Mouse (Mus musculus) liver, postnatal 0 days (tissue): ENCODE measurements at regions not wholly inside any gene's neighbourhood (a gene's known extent, or its start where the extent isn't known, plus 50 kb on each side); places are given as distances from the start of the nearest gene placed in this dataset.
A peak's percentile ranks its signal among the peaks of the same experiment; 100 is the strongest.

Source experiments
- ATAC-seq: fragments of 200-750 bp; cut with Nextera tagmentation; 2 replicates; pipeline ENCODE4 v1.8.0; 2017; ENCODE audit warnings: mild to moderate bottlenecking, moderate library complexity
- DNase-seq: peaks from one replicate; pipeline ENCODE4 v3.0.0-alpha.2; 2016
- H3K27ac ChIP-seq: fragments of 300-500 bp; sonication (generic); 2 replicates; pipeline ENCODE4 v1.5.1; 2014; ENCODE audit warnings: antibody characterized with exemption, moderate library complexity, mild to moderate bottlenecking, low read depth
- H3K27me3 ChIP-seq: fragments of 300-500 bp; sonication (generic); 2 replicates; pipeline ENCODE4 v1.6.1; 2014; ENCODE audit warnings: low read length, control low read depth, mixed read lengths; ENCODE audit not compliant: insufficient read depth
- H3K36me3 ChIP-seq: fragments of 300-500 bp; sonication (generic); replicated peaks from 2 replicates; pipeline ENCODE4 v1.6.1; 2014; ENCODE audit warnings: mild to moderate bottlenecking, control low read depth, low read length, moderate library complexity, mixed read lengths; ENCODE audit not compliant: insufficient read depth
- H3K4me1 ChIP-seq: fragments of 300-500 bp; sonication (generic); 2 replicates; pipeline ENCODE4 v1.6.1; 2014; ENCODE audit warnings: antibody characterized with exemption, mild to moderate bottlenecking, control low read depth; ENCODE audit not compliant: insufficient read depth
- H3K4me2 ChIP-seq: fragments of 300-500 bp; sonication (generic); 2 replicates; pipeline ENCODE4 v1.6.1; 2014; ENCODE audit warnings: low read depth, mild to moderate bottlenecking, low read length, moderate library complexity, mixed read lengths
- H3K4me3 ChIP-seq: fragments of 300-500 bp; sonication (generic); 2 replicates; pipeline ENCODE4 v1.5.1; 2014; ENCODE audit warnings: low read depth, low read length
- H3K9ac ChIP-seq: fragments of 300-500 bp; sonication (generic); replicated peaks from 2 replicates; pipeline ENCODE4 v1.6.1; 2014; ENCODE audit warnings: mild to moderate bottlenecking, moderate library complexity
- H3K9me3 ChIP-seq: fragments of 300-500 bp; sonication (generic); 2 replicates; pipeline ENCODE4 v1.6.1; 2016; ENCODE audit warnings: mild to moderate bottlenecking, control low read depth, low read length, mixed read lengths
- CTCF ChIP-seq: sonication (generic); IDR thresholded peaks from 2 replicates; pipeline ENCODE4 v1.5.1; 2016; ENCODE audit warnings: antibody characterized with exemption, low read depth
- EP300 ChIP-seq: IDR thresholded peaks from 2 replicates; pipeline ENCODE4 v1.6.1; 2016; ENCODE audit warnings: antibody characterized with exemption, low read depth, mild to moderate bottlenecking
- WGBS: fragments of 180-500 bp; shearing (Covaris S2); extraction: QIAGEN DNeasy Blood & Tissue Kit; methylation state at CpG from one replicate; pipeline ENCODE4 v1.1.7; 2014; ENCODE audit not compliant: insufficient replicate concordance; 5-methylcytosine and 5-hydroxymethylcytosine counted together

- Histone ChIP-seq H3K4me1 (no peaks in the 10 kb centered on the region), H3K27me3 (no peaks in the 10 kb centered on the region), H3K4me3 (no peak overlapping the region), H3K4me2 (no peak overlapping the region), H3K27ac (no peak overlapping the region), H3K9me3 (no peaks in the 10 kb centered on the region), H3K9ac (no peak overlapping the region), H3K36me3 (no peaks in the 10 kb centered on the region)
- 49% methylated on average over 2 of the region's 2 CpGs for WGBS
- ATAC-seq = no peak
- DNase-seq = no peak
- TF ChIP-seq EP300 (no peak), CTCF (no peak)
These were observed 742.9 kb upstream of the Slit2 start for GRCm38 (mm10) chr5:47240060-47240459.

- 59% methylated on average over 7 of the region's 7 CpGs for WGBS
- H3K9me3 ChIP-seq = no peaks in the 10 kb centered on the region
These were observed 742.4 kb upstream of the Slit2 start for GRCm38 (mm10) chr5:47240586-47240985.

GRCm38 (mm10) chr5:47254835-47255369, 728.0 kb upstream of the Slit2 start:
- no peak overlapping the region for H3K4me2 ChIP-seq
- no peak overlapping the region for H3K9ac ChIP-seq
- H3K9me3 ChIP-seq = no peaks in the 10 kb centered on the region
- no peaks in the 10 kb centered on the region for H3K4me1 ChIP-seq
- no peak for TF ChIP-seq CTCF
- no peak for TF ChIP-seq EP300
- no peak for DNase-seq
- no peaks in the 10 kb centered on the region for H3K36me3 ChIP-seq
- ATAC-seq = no peak
- no peak overlapping the region for H3K27ac ChIP-seq
- H3K27me3 ChIP-seq = no peaks in the 10 kb centered on the region
- no peak overlapping the region for H3K4me3 ChIP-seq

More at GRCm38 (mm10) chr5:47240586-47240985, 742.4 kb upstream of the Slit2 start:
- Histone ChIP-seq H3K4me3 (no peak overlapping the region), H3K27ac (no peak overlapping the region), H3K4me1 (no peaks in the 10 kb centered on the region), H3K36me3 (no peaks in the 10 kb centered on the region), H3K27me3 (no peaks in the 10 kb centered on the region), H3K9ac (no peak overlapping the region), H3K4me2 (no peak overlapping the region)
- ATAC-seq = no peak
- 0 out of 2 replicates have a peak, but pooled peaks have one; percentile 3 for TF ChIP-seq CTCF
- TF ChIP-seq EP300 = no peak
- DNase-seq = no peak

- 65% methylated on average over 5 of the region's 5 CpGs for WGBS
- ATAC-seq (no peak), DNase-seq (no peak)
- Histone ChIP-seq H3K36me3 (no peaks in the 10 kb centered on the region), H3K4me2 (no peak overlapping the region), H3K27ac (no peak overlapping the region), H3K9me3 (no peaks in the 10 kb centered on the region), H3K4me1 (no peaks in the 10 kb centered on the region), H3K4me3 (no peak overlapping the region), H3K9ac (no peak overlapping the region), H3K27me3 (no peaks in the 10 kb centered on the region)
- no peak for TF ChIP-seq EP300
- TF ChIP-seq CTCF = no peak
These were observed 721.1 kb upstream of the Slit2 start for GRCm38 (mm10) chr5:47261658-47262411.

- no peak overlapping the region for H3K9ac ChIP-seq
- H3K27me3 ChIP-seq = no peaks in the 10 kb centered on the region
- no peak for TF ChIP-seq CTCF
- no peak for TF ChIP-seq EP300
- DNase-seq (no peak), ATAC-seq (no peak)
- no peaks in the 10 kb centered on the region for H3K9me3 ChIP-seq
- H3K4me3 ChIP-seq = no peak overlapping the region
- no peak overlapping the region for H3K27ac ChIP-seq
- H3K4me2 ChIP-seq = no peak overlapping the region
- H3K4me1 ChIP-seq = no peaks in the 10 kb centered on the region
- H3K36me3 ChIP-seq = no peaks in the 10 kb centered on the region
- WGBS = 47% methylated on average over 3 of the region's 3 CpGs
These were observed 710.3 kb upstream of the Slit2 start for GRCm38 (mm10) chr5:47272642-47273041.

- no peak for ATAC-seq
- H3K36me3 ChIP-seq = no peaks in the 10 kb centered on the region
- no peak overlapping the region for H3K9ac ChIP-seq
- TF ChIP-seq EP300 = no peak
- TF ChIP-seq CTCF = no peak
- H3K27me3 ChIP-seq = no peaks in the 10 kb centered on the region
- H3K4me3 ChIP-seq = no peak overlapping the region
- no peak overlapping the region for H3K4me2 ChIP-seq
- WGBS = 69% methylated on average over 9 of the region's 9 CpGs
- H3K4me1 ChIP-seq = no peaks in the 10 kb centered on the region
- DNase-seq = no peak
- no peaks in the 10 kb centered on the region for H3K9me3 ChIP-seq
- no peak overlapping the region for H3K27ac ChIP-seq
These were observed 709.3 kb upstream of the Slit2 start for GRCm38 (mm10) chr5:47273389-47274255.
